Mouse (Mus musculus): ENCODE measurements around the gene Flt1. TPM values are rescaled to one million over a fixed set of nuclear protein-coding genes. Genes with fewer than 3 reads are reported as not detected.

Flt1 gene
- polyA plus RNA-seq, 1 experiment from 2014 or later: 22.3 TPM

DNA sequence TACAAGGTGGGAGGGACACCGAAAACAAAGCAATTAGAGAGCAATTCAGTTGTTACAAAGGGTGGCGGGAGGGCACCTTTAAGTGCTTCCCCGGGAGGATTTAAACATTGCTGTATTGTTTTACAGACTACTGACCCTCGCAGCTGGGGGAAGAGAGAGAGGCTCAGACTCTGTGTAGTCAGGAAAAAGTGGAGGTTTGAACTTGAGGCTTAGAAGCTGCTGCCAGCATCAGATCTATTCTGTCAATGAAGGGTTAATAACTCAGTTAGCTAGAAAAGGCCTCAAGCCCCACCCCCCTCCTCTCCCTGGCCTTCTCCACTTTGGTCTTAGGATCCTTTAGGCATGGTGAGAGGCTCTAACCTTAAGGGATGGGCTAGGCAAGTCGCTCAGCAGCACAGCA, 24.2 kb upstream of the Flt1 start:
- no peaks in the 10 kb centered on the region for H3K9me3 ChIP-seq (replicated peaks)

GRCm38 (mm10) chr5:147748081-147748581, 22.3 kb upstream of the Flt1 start:
- Histone ChIP-seq H3K4me2 (peak overlapping the region; percentile 61), H3K9me3 (replicated peaks) (no peaks in the 10 kb centered on the region), H3K9ac (no peak overlapping the region), H3K4me1 (replicated peaks) (peaks cover 24% of the 10 kb centered on the region), H3K27ac (no peak overlapping the region), H3K27me3 (peaks cover 12% of the 10 kb centered on the region), H3K36me3 (no peaks in the 10 kb centered on the region), H3K4me3 (peak overlapping the region; percentile 31)
- no peak for ATAC-seq (replicated peaks; ENCODE audit: insufficient number of reproducible peaks, insufficient read depth, low FRiP score, low read depth)
- WGBS: 3% methylated on average over 15 of the region's 15 CpGs

More for the DNA sequence above, 24.2 kb upstream of the Flt1 start:
- H3K9ac ChIP-seq: no peak overlapping the region
- no peak overlapping the region for H3K27ac ChIP-seq
- WGBS: 46% methylated on average over 5 of the region's 5 CpGs
- H3K4me1 ChIP-seq (replicated peaks): peaks cover 26% of the 10 kb centered on the region
- H3K4me3 ChIP-seq: no peak overlapping the region
- H3K27me3 ChIP-seq: peaks cover 14% of the 10 kb centered on the region
- H3K4me2 ChIP-seq: no peak overlapping the region
- H3K36me3 ChIP-seq: no peaks in the 10 kb centered on the region
- ATAC-seq (replicated peaks; ENCODE audit: insufficient number of reproducible peaks, insufficient read depth, low FRiP score, low read depth): no peak

- Histone ChIP-seq H3K4me3 (no peak overlapping the region), H3K4me1 (replicated peaks) (peaks cover 10% of the 10 kb centered on the region), H3K9ac (no peak overlapping the region), H3K27me3 (peaks cover 5% of the 10 kb centered on the region; the same call in 1 of the 2 replicates), H3K36me3 (no peaks in the 10 kb centered on the region), H3K9me3 (replicated peaks) (no peaks in the 10 kb centered on the region), H3K27ac (no peak overlapping the region), H3K4me2 (no peak overlapping the region)
- ATAC-seq (replicated peaks; ENCODE audit: insufficient number of reproducible peaks, insufficient read depth, low FRiP score, low read depth): no peak
- 81% methylated on average over 21 of the region's 21 CpGs for WGBS
Measured at GRCm38 (mm10) chr5:147744900-147745653, 19.3 kb upstream of the Flt1 start.

GRCm38 (mm10) chr5:147742468-147743111, 16.8 kb upstream of the Flt1 start:
- Histone ChIP-seq H3K9ac (no peak overlapping the region), H3K4me2 (no peak overlapping the region), H3K4me3 (no peak overlapping the region), H3K4me1 (replicated peaks) (no peaks in the 10 kb centered on the region), H3K9me3 (replicated peaks) (peaks cover 6% of the 10 kb centered on the region; the same call in 1 of the 2 replicates), H3K36me3 (no peaks in the 10 kb centered on the region), H3K27me3 (no peaks in the 10 kb centered on the region), H3K27ac (no peak overlapping the region)
- ATAC-seq (replicated peaks; ENCODE audit: insufficient number of reproducible peaks, insufficient read depth, low FRiP score, low read depth): no peak
- WGBS: 75% methylated on average over 9 of the region's 9 CpGs

- Histone ChIP-seq H3K4me1 (replicated peaks) (no peaks in the 10 kb centered on the region), H3K27me3 (no peaks in the 10 kb centered on the region; the same call in 1 of the 2 replicates), H3K4me2 (no peak overlapping the region), H3K9me3 (replicated peaks) (peaks cover 6% of the 10 kb centered on the region; the same call in 1 of the 2 replicates), H3K36me3 (no peaks in the 10 kb centered on the region), H3K9ac (no peak overlapping the region), H3K4me3 (no peak overlapping the region), H3K27ac (no peak overlapping the region)
- WGBS: 60% methylated on average over 8 of the region's 8 CpGs
- no peak for ATAC-seq (replicated peaks; ENCODE audit: insufficient number of reproducible peaks, insufficient read depth, low FRiP score, low read depth)
Measured at GRCm38 (mm10) chr5:147736766-147737280, 11.0 kb upstream of the Flt1 start.

DNA sequence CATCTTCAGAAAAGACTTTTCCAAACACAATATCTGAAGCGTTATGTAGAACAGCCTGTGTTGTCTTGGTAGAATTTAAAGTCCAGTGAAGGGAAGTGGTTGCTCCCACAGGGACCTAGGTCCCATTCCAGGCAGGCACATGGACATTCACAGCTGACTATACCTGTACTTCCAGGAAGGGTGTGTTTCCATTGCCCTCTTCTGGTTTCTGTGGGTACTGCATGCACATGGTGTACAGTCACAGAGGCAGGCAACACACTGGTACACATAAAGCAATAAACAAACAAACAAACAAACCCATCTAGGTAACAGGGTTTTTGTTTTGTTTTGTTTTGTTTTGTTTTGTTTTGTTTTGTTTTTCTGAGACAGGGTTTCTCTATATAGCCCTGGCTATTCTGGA, 7.9 kb upstream of the Flt1 start:
- Histone ChIP-seq H3K36me3 (no peaks in the 10 kb centered on the region), H3K27me3 (peaks cover 9% of the 10 kb centered on the region), H3K27ac (no peak overlapping the region), H3K9me3 (replicated peaks) (no peaks in the 10 kb centered on the region), H3K4me3 (no peak overlapping the region), H3K4me2 (no peak overlapping the region), H3K9ac (no peak overlapping the region), H3K4me1 (replicated peaks) (no peaks in the 10 kb centered on the region)
- WGBS: 90% methylated on average over 1 of the region's 1 CpGs
- no peak for ATAC-seq (replicated peaks; ENCODE audit: insufficient number of reproducible peaks, insufficient read depth, low FRiP score, low read depth)

DNA sequence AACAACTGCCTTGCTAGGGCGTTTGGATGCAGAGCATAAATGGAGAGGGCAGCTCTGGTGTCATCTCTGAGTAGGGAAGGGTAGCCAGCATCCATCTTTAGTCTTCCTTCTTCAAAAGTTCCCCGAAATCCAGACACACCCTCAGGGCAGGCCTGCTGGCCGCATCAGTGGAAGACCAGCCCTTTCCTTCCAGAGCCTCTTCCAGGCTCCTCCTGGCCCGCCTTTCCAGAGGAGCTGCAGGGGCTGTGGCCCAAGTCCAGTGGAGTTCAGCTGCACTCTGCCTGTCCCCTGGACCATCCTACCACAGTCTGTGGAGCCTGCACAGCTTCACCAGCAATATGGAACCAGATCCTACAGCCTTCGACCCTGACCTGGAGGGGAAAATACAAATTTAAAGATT, 7.1 kb upstream of the Flt1 start:
- Histone ChIP-seq H3K36me3 (no peaks in the 10 kb centered on the region), H3K9ac (no peak overlapping the region), H3K27me3 (peaks cover 13% of the 10 kb centered on the region), H3K4me3 (no peak overlapping the region), H3K4me2 (no peak overlapping the region), H3K9me3 (replicated peaks) (no peaks in the 10 kb centered on the region), H3K4me1 (replicated peaks) (no peaks in the 10 kb centered on the region), H3K27ac (no peak overlapping the region)
- 66% methylated on average over 5 of the region's 5 CpGs for WGBS
- no peak for ATAC-seq (replicated peaks; ENCODE audit: insufficient number of reproducible peaks, insufficient read depth, low FRiP score, low read depth)

DNA sequence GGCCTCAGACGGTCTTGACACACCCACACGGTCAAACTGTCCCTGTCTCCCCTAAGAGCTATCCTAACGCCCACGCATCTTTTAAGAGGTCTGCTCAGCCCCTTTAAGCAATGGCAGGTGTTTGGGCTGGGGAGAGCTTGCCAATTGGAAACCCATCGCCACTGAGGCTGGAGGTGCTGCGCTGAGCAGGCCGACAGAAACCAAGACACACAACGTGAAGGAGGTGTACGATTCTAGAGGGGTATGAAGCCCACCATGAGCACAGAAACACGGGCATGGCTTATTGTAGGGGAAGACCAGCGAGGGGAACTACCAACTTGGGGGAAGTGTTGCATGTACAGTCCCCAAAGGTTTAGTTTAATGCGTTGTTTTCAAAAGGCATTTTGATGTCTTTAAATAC, 1.7 kb upstream of the Flt1 start:
- Histone ChIP-seq H3K4me3 (no peak overlapping the region), H3K4me2 (no peak overlapping the region)

GRCm38 (mm10) chr5:147726701-147727393, 1.0 kb upstream of the Flt1 start:
- 5% methylated on average over 18 of the region's 18 CpGs for WGBS
- ATAC-seq (replicated peaks; ENCODE audit: insufficient number of reproducible peaks, insufficient read depth, low FRiP score, low read depth): no peak
- Histone ChIP-seq H3K27ac (no peak overlapping the region; the same call in 1 of the 2 replicates), H3K4me3 (peak overlapping the region; percentile 62), H3K4me1 (replicated peaks) (peaks cover 25% of the 10 kb centered on the region), H3K27me3 (peaks cover 61% of the 10 kb centered on the region), H3K4me2 (peak overlapping the region; percentile 90), H3K36me3 (no peaks in the 10 kb centered on the region), H3K9ac (no peak overlapping the region), H3K9me3 (replicated peaks) (no peaks in the 10 kb centered on the region)

More for the DNA sequence above, 1.7 kb upstream of the Flt1 start:
- H3K9me3 ChIP-seq (replicated peaks): no peaks in the 10 kb centered on the region
- H3K9ac ChIP-seq: no peak overlapping the region
- ATAC-seq (replicated peaks; ENCODE audit: insufficient number of reproducible peaks, insufficient read depth, low FRiP score, low read depth): no peak
- H3K4me1 ChIP-seq (replicated peaks): peaks cover 25% of the 10 kb centered on the region
- no peak overlapping the region for H3K27ac ChIP-seq
- WGBS: 25% methylated on average over 12 of the region's 12 CpGs
- peaks cover 59% of the 10 kb centered on the region for H3K27me3 ChIP-seq
- H3K36me3 ChIP-seq: no peaks in the 10 kb centered on the region

DNA sequence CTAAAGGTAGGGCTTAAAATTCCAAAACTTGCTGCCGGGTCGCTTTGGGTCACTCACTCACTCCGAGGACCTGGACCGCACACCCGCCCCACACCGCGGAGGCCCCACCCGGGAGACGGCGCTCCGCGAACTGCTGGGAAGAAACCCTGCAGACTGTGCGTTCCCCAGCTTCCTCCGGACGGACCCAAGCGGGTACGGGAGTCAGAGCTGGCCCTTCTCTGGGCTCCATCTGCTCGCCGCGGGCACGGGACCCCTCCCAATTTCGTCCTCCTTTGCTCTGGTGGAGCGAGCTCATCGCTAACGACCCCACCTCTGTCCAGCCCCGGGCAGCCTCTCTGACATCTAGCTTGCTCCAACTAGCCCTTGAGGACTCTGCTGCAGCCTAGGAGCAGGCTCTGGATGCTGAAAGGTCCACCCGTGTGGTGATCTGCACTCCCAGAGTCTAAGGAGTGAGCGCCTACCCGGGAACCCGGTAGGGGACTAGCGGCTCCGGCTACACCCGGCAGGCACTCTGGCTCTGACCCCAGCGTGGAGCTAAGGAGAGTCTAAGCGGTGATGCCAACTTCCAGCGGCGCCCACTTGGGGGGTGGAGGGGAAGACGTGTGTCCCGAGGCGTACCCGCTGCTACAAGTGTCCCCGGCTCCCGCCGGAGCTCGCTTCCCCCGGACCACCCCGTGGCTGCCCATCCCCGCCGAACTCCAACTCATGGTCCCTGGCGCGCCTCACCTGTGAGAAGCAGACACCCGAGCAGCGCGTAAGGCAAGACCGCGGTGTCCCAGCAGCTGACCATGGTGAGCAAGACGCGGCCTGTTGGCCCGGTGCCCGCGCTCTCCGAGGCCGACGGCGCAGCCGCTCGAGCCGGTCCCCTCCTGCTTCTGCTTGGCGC, 623 bp downstream of the Flt1 start:
- peak; percentile 44 for ATAC-seq (replicated peaks; ENCODE audit: insufficient number of reproducible peaks, insufficient read depth, low FRiP score, low read depth)
- Histone ChIP-seq H3K36me3 (no peaks in the 10 kb centered on the region), H3K4me3 (peak overlapping the region; percentile 62), H3K9me3 (replicated peaks) (no peaks in the 10 kb centered on the region), H3K4me1 (replicated peaks) (peaks cover 25% of the 10 kb centered on the region), H3K9ac (peak overlapping the region; percentile 62), H3K4me2 (peak overlapping the region; percentile 90), H3K27me3 (peaks cover 76% of the 10 kb centered on the region), H3K27ac (peak overlapping the region; percentile 69)
- under 1% methylated on average over 69 of the region's 69 CpGs for WGBS
